Mouse (Mus musculus) brain, embryonic 14.5 days (tissue): ENCODE results near the gene Atxn2.
"Not testable (repeated sequence)": the region's sequence is repeated elsewhere in the genome, so short reads cannot be mapped to it uniquely, and the experiment has no call there.

ENCODE experiments used
- CTCF ChIP-seq: fragments of 200-500 bp; IDR thresholded peaks from 2 replicates; pipeline ENCODE4 v1.5.1; 2012; ENCODE audit warnings: inconsistent platforms, mild to moderate bottlenecking, moderate library complexity, borderline replicate concordance; ENCODE audit not compliant: insufficient read depth, insufficient read length; ENCODE audit errors: extremely low read depth
- POLR2A ChIP-seq: fragments of 200-500 bp; IDR thresholded peaks from 2 replicates; pipeline ENCODE4 v1.6.1; 2012; ENCODE audit warnings: mild to moderate bottlenecking, inconsistent platforms, borderline replicate concordance; ENCODE audit not compliant: poor library complexity, insufficient read depth, insufficient read length, severe bottlenecking; ENCODE audit errors: extremely low read depth

GRCm38 (mm10) chr5:121847269-121847668 is 136.1 kb downstream of the Atxn2 start:
- TF ChIP-seq POLR2A, CTCF: not testable (repeated sequence)
